Mouse (Mus musculus) liver, embryonic 11.5 days (tissue): Measurements from ENCODE around the gene Fkbp8. TPM values are rescaled to one million over a fixed set of nuclear protein-coding genes. Genes with fewer than 3 reads are reported as not detected.

Experiments
- ATAC-seq: fragments of 200-750 bp; cut with Nextera tagmentation; replicated peaks from 2 replicates; pipeline ENCODE4 v1.8.0; 2017; ENCODE audit warnings: moderate number of reproducible peaks, mild to moderate bottlenecking, moderate TSS enrichment, moderate library complexity; ENCODE audit not compliant: low FRiP score
- DNase-seq: peaks from one replicate; pipeline ENCODE4 v3.0.0-alpha.2; 2017; ENCODE audit warnings: low spot score
- H3K27ac ChIP-seq: fragments of 300-500 bp; sonication (generic); 2 replicates; pipeline ENCODE4 v1.5.1; 2014; ENCODE audit warnings: mild to moderate bottlenecking, low read depth, low read length, control low read depth
- H3K27me3 ChIP-seq: fragments of 300-500 bp; sonication (generic); replicated peaks from 2 replicates; pipeline ENCODE4 v1.6.1; 2014; ENCODE audit warnings: low read length, mixed read lengths; ENCODE audit not compliant: control insufficient read depth, insufficient read depth
- H3K36me3 ChIP-seq: fragments of 300-500 bp; sonication (generic); 2 replicates; pipeline ENCODE4 v1.6.1; 2014; ENCODE audit warnings: mild to moderate bottlenecking, low read length, moderate library complexity, mixed read lengths; ENCODE audit not compliant: control insufficient read depth, insufficient read depth
- H3K4me1 ChIP-seq: fragments of 300-500 bp; sonication (generic); replicated peaks from 2 replicates; pipeline ENCODE4 v1.6.1; 2014; ENCODE audit warnings: low read length, mixed read lengths; ENCODE audit not compliant: control insufficient read depth, insufficient read depth
- H3K4me2 ChIP-seq: fragments of 300-500 bp; sonication (generic); 2 replicates; pipeline ENCODE4 v1.6.1; 2014; ENCODE audit warnings: mild to moderate bottlenecking, control low read depth, moderate library complexity
- H3K4me3 ChIP-seq: fragments of 300-500 bp; sonication (generic); 2 replicates; pipeline ENCODE4 v1.5.1; 2014; ENCODE audit warnings: low read depth, low read length, control low read depth
- H3K9ac ChIP-seq: fragments of 300-500 bp; sonication (generic); 2 replicates; pipeline ENCODE4 v1.6.1; 2014; ENCODE audit warnings: low read depth, low read length, control low read depth
- H3K9me3 ChIP-seq: fragments of 300-500 bp; sonication (generic); 2 replicates; pipeline ENCODE4 v1.6.1; 2016; ENCODE audit warnings: low read length, inconsistent platforms, mixed read lengths; ENCODE audit not compliant: control insufficient read depth
- WGBS: fragments of 180-500 bp; shearing (Covaris S2); extraction: QIAGEN DNeasy Blood & Tissue Kit; methylation state at CpG from one replicate; pipeline ENCODE4 v1.1.7; 2014; 5-methylcytosine and 5-hydroxymethylcytosine counted together
- polyA plus RNA-seq: library from polyadenylated mRNA; unstranded; fragments of >200 nt; fragmentation: Nextera tagmentation; extraction: Ambion mirVana; gene quantifications from 2 replicates; pipeline ENCODE4 v1.2.1, GENCODE M21; 2014

The Fkbp8 gene
- polyA plus RNA-seq, 1 experiment from 2014 or later = 285 TPM

GRCm38 (mm10) chr8:70490061-70490879, 37.3 kb upstream of the Fkbp8 start:
- 14% methylated on average over 10 of the region's 10 CpGs for WGBS
- DNase-seq (no peak), ATAC-seq (no peak)
- Histone ChIP-seq H3K9me3 (no peaks in the 10 kb centered on the region), H3K4me1 (peaks cover 40% of the 10 kb centered on the region), H3K4me2 (no peak overlapping the region; the same call in 1 of the 2 replicates), H3K4me3 (no peak overlapping the region), H3K9ac (no peak overlapping the region), H3K27me3 (peaks cover 100% of the 10 kb centered on the region), H3K36me3 (no peaks in the 10 kb centered on the region), H3K27ac (no peak overlapping the region)

- H3K36me3 ChIP-seq = no peaks in the 10 kb centered on the region
- H3K27me3 ChIP-seq = peaks cover 100% of the 10 kb centered on the region
- H3K9ac ChIP-seq = no peak overlapping the region
- no peak overlapping the region for H3K4me2 ChIP-seq
- ATAC-seq = no peak
- H3K27ac ChIP-seq = no peak overlapping the region
- WGBS = 4% methylated on average over 20 of the region's 20 CpGs
- peaks cover 40% of the 10 kb centered on the region for H3K4me1 ChIP-seq
- DNase-seq = no peak
- no peaks in the 10 kb centered on the region for H3K9me3 ChIP-seq
- no peak overlapping the region for H3K4me3 ChIP-seq
Measured at GRCm38 (mm10) chr8:70490880-70491495, 36.5 kb upstream of the Fkbp8 start.

- DNase-seq (no peak), ATAC-seq (no peak)
- Histone ChIP-seq H3K4me2 (peak within 1 kb of the TSS; percentile 61), H3K36me3 (no peaks in the 10 kb centered on the region), H3K9ac (no peak within 1 kb of the TSS), H3K27me3 (peaks cover 100% of the 10 kb centered on the region), H3K27ac (no peak within 1 kb of the TSS), H3K4me3 (peak within 1 kb of the TSS; percentile 50), H3K9me3 (no peaks in the 10 kb centered on the region), H3K4me1 (peaks cover 39% of the 10 kb centered on the region)
- WGBS = under 1% methylated on average over 74 of the region's 93 CpGs
Measured at GRCm38 (mm10) chr8:70492664-70493640, 34.6 kb upstream of the Fkbp8 start, which contains the start of gene Crlf1. Crlf1 (plus strand) TSS chr8:70493158.

- DNase-seq = no peak
- 3% methylated on average over 47 of the region's 47 CpGs for WGBS
- Histone ChIP-seq H3K9ac (no peak overlapping the region), H3K27me3 (peaks cover 100% of the 10 kb centered on the region), H3K27ac (no peak overlapping the region), H3K36me3 (no peaks in the 10 kb centered on the region), H3K9me3 (no peaks in the 10 kb centered on the region), H3K4me2 (peak overlapping the region; percentile 61), H3K4me1 (peaks cover 31% of the 10 kb centered on the region), H3K4me3 (peak overlapping the region; percentile 50)
- no peak for ATAC-seq
Measured at GRCm38 (mm10) chr8:70493692-70494415, 33.7 kb upstream of the Fkbp8 start.

- WGBS = 5% methylated on average over 28 of the region's 28 CpGs
- Histone ChIP-seq H3K4me3 (peak overlapping the region; percentile 3; the same call in 1 of the 2 replicates), H3K36me3 (no peaks in the 10 kb centered on the region), H3K4me1 (peaks cover 29% of the 10 kb centered on the region), H3K27ac (no peak overlapping the region), H3K9ac (no peak overlapping the region), H3K27me3 (peaks cover 99% of the 10 kb centered on the region), H3K4me2 (no peak overlapping the region), H3K9me3 (no peaks in the 10 kb centered on the region)
- ATAC-seq (no peak), DNase-seq (peak; percentile 49)
Measured at GRCm38 (mm10) chr8:70494416-70494945, 33.0 kb upstream of the Fkbp8 start.

GRCm38 (mm10) chr8:70495001-70495770, 32.3 kb upstream of the Fkbp8 start:
- no peak for DNase-seq
- Histone ChIP-seq H3K4me2 (no peak overlapping the region), H3K9me3 (no peaks in the 10 kb centered on the region), H3K4me1 (peaks cover 29% of the 10 kb centered on the region), H3K27ac (no peak overlapping the region), H3K27me3 (peaks cover 99% of the 10 kb centered on the region), H3K9ac (no peak overlapping the region), H3K36me3 (no peaks in the 10 kb centered on the region), H3K4me3 (peak overlapping the region; percentile 14; the same call in 1 of the 2 replicates)
- 5% methylated on average over 21 of the region's 21 CpGs for WGBS
- no peak for ATAC-seq

GRCm38 (mm10) chr8:70495771-70496062, 31.8 kb upstream of the Fkbp8 start:
- 9% methylated on average over 12 of the region's 12 CpGs for WGBS
- Histone ChIP-seq H3K4me2 (no peak overlapping the region), H3K4me3 (peak overlapping the region; percentile 14; the same call in 1 of the 2 replicates), H3K27ac (no peak overlapping the region), H3K27me3 (peaks cover 97% of the 10 kb centered on the region), H3K4me1 (peaks cover 31% of the 10 kb centered on the region), H3K36me3 (no peaks in the 10 kb centered on the region), H3K9ac (no peak overlapping the region), H3K9me3 (no peaks in the 10 kb centered on the region)
- no peak for ATAC-seq
- DNase-seq = no peak
